In the genomic region with DNA sequence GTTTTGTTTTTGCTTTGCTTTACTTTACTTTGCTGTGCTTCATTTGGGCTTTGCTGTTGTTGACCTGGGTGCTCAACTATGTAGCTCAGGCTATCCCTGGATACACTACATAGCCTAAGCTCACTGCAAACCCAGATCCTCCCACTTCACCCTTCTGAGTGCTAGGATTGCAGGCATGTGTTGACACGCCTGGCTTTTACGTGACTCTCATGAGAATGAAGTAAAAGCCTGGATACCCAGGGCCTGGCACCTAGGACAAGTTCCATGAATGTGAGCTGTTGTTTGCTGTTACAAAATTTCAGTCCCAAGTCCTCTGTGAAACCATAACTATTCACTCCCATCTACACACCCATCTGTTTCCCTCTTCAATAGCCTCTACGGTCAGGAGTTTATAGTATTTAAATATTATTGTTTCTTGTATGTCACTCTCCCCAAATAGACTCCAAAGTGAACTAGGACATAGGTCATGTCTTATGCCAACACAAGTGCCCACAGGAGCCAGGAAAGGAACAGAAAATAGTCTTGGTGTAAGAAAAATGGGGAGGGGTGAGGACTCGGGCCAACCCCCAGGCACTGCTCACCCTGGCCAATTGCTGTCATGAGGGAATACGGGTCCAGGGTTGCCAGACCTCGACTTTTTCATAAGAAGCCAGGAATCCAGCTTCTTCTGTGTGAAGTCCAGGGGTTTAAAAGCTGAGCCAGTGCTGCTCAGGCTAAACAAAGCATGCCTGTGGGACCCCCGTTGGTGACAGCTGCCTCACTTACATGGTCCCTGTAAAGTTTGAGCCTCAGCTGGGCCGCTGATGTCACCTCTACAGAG, we compare ENCODE assay signal across 13 mouse cellular contexts. TPM values are rescaled to one million over a fixed set of nuclear protein-coding genes. Genes with fewer than 3 reads are reported as not detected.
DNase-seq lines count a peak whose midpoint lies in the region; ATAC-seq and TF ChIP-seq lines count a peak whose summit lies in the region.
"Had no signal": no experiment of that assay in that cellular context is flagged by ENCODE, and none has a peak within 500 bp of the region (broad histone marks: within the 10 kb centered on the region; RNA-seq: fewer than 3 reads in every experiment).

No protein-coding gene starts in this region.

- H3K4me1 ChIP-seq in heart, adult 2 months (ENCODE audit: control insufficient read depth, insufficient read depth, low read length): peaks cover 3% of the 10 kb centered on the region; the same call in 1 of the 2 replicates
- H3K4me1 ChIP-seq in heart, embryonic 11.5 days (ENCODE audit: control insufficient read depth, insufficient read depth, low read length): no peaks in the 10 kb centered on the region
- no peaks in the 10 kb centered on the region for H3K4me1 ChIP-seq in midbrain, postnatal 0 days (ENCODE audit: insufficient read depth, low read length)
- H3K4me1 ChIP-seq in midbrain, embryonic 15.5 days: peaks cover 4% of the 10 kb centered on the region
- H3K4me1 ChIP-seq: intestine, embryonic 15.5 days; limb, embryonic 12.5 days had no signal

- no peak for ATAC-seq in heart, embryonic 11.5 days (replicated peaks; ENCODE audit: insufficient number of reproducible peaks, low FRiP score, low TSS enrichment)
- ATAC-seq in midbrain, postnatal 0 days (ENCODE audit: low FRiP score): 0 out of 2 replicates have a peak, but pooled peaks have one; percentile 38
- ATAC-seq in midbrain, embryonic 15.5 days (replicated peaks): no peak
- no peak for ATAC-seq in megakaryocyte-erythroid progenitor cell, adult 5-6 weeks (replicated peaks; ENCODE audit: low FRiP score, low TSS enrichment, poor library complexity, severe bottlenecking)
- ATAC-seq: intestine, embryonic 15.5 days had no signal

- WGBS in heart, adult 2 months: 56% methylated on average over 8 of the region's 8 CpGs
- 77% methylated on average over 8 of the region's 8 CpGs for WGBS in heart, embryonic 11.5 days (ENCODE audit: insufficient replicate concordance)
- 54% methylated on average over 8 of the region's 8 CpGs for WGBS in midbrain, postnatal 0 days
- 65% methylated on average over 8 of the region's 8 CpGs for WGBS in midbrain, embryonic 15.5 days

- intact Hi-C loops in heart, adult 2 months (cut with DNase I): loop anchor here (5.0 kb wide), 1 partner anchor 38 kb away; no protein-coding TSS in a partner anchor

- peak; percentile 26 to 60 for DNase-seq in heart, adult 2 months
- DNase-seq in midbrain, postnatal 0 days (ENCODE audit: low spot score): peak; percentile 72
- peak; percentile 21 to 28 for DNase-seq in gastrocnemius, adult 8-10 months (ENCODE audit: low spot score in 2 of 2)
- peak; percentile 18 for DNase-seq in skeletal muscle tissue, adult 2 months (ENCODE audit: low read depth, low spot score)
- DNase-seq: kidney, postnatal 36 days; right cerebral cortex, adult 18-20 months had no signal

- no peak for TF ChIP-seq CTCF in heart, adult 2 months (IDR thresholded peaks at IDR 0.05)
- TF ChIP-seq CTCF in midbrain, postnatal 0 days (IDR thresholded peaks at IDR 0.05): no peak

- H3K36me3 ChIP-seq in heart, adult 2 months (ENCODE audit: control insufficient read depth, insufficient read depth, low read length): no peaks in the 10 kb centered on the region
- no peaks in the 10 kb centered on the region for H3K36me3 ChIP-seq in heart, embryonic 11.5 days (ENCODE audit: control insufficient read depth, insufficient read depth, low read length)
- no peaks in the 10 kb centered on the region for H3K36me3 ChIP-seq in midbrain, postnatal 0 days (ENCODE audit: insufficient read depth, low read length)
- H3K36me3 ChIP-seq in midbrain, embryonic 15.5 days (replicated peaks): no peaks in the 10 kb centered on the region
- H3K36me3 ChIP-seq: intestine, embryonic 15.5 days; limb, embryonic 12.5 days had no signal

- no peak overlapping the region for H3K9ac ChIP-seq in heart, adult 2 months (ENCODE audit: low read depth, low read length)
- H3K9ac ChIP-seq in heart, embryonic 11.5 days (ENCODE audit: low read depth, low read length): no peak overlapping the region
- no peak overlapping the region for H3K9ac ChIP-seq in midbrain, postnatal 0 days (replicated peaks; ENCODE audit: low read length, poor library complexity, severe bottlenecking)
- no peak overlapping the region for H3K9ac ChIP-seq in midbrain, embryonic 15.5 days
- H3K9ac ChIP-seq: intestine, embryonic 15.5 days; limb, embryonic 12.5 days had no signal

- H3K4me2 ChIP-seq in heart, embryonic 11.5 days: no peak overlapping the region
- no peak overlapping the region for H3K4me2 ChIP-seq in midbrain, postnatal 0 days (ENCODE audit: low read depth, low read length, poor library complexity, severe bottlenecking)
- no peak overlapping the region for H3K4me2 ChIP-seq in midbrain, embryonic 15.5 days
- H3K4me2 ChIP-seq: intestine, embryonic 15.5 days; limb, embryonic 12.5 days had no signal

- H3K27me3 ChIP-seq in heart, adult 2 months (ENCODE audit: control insufficient read depth, insufficient read depth, low read length): no peaks in the 10 kb centered on the region
- H3K27me3 ChIP-seq in heart, embryonic 11.5 days (ENCODE audit: control insufficient read depth, insufficient read depth, low read length): no peaks in the 10 kb centered on the region
- no peaks in the 10 kb centered on the region for H3K27me3 ChIP-seq in midbrain, postnatal 0 days (ENCODE audit: insufficient read depth, low read length)
- H3K27me3 ChIP-seq in midbrain, embryonic 15.5 days (replicated peaks): no peaks in the 10 kb centered on the region
- H3K27me3 ChIP-seq: intestine, embryonic 15.5 days; limb, embryonic 12.5 days had no signal

- peak overlapping the region; percentile 73 for H3K27ac ChIP-seq in heart, adult 2 months
- H3K27ac ChIP-seq in heart, embryonic 11.5 days (ENCODE audit: low read depth, low read length): no peak overlapping the region
- no peak overlapping the region; the same call in 1 of the 2 replicates for H3K27ac ChIP-seq in midbrain, postnatal 0 days (ENCODE audit: low read depth, low read length)
- H3K27ac ChIP-seq in midbrain, embryonic 15.5 days: no peak overlapping the region
- H3K27ac ChIP-seq: intestine, embryonic 15.5 days; limb, embryonic 12.5 days; stomach, postnatal 0 days had no signal

- H3K79me2 ChIP-seq in heart, adult 2 months (replicated peaks; ENCODE audit: control insufficient read depth, insufficient read depth, low read length): no peaks in the 10 kb centered on the region

- H3K4me3 ChIP-seq in heart, adult 2 months: no peak overlapping the region
- no peak overlapping the region for H3K4me3 ChIP-seq in heart, embryonic 11.5 days (ENCODE audit: low read depth, low read length)
- H3K4me3 ChIP-seq in midbrain, postnatal 0 days (ENCODE audit: low read depth, low read length): no peak overlapping the region
- no peak overlapping the region for H3K4me3 ChIP-seq in midbrain, embryonic 15.5 days
- H3K4me3 ChIP-seq: intestine, embryonic 15.5 days; limb, embryonic 12.5 days had no signal

- no peak for TF ChIP-seq POLR2A in heart, adult 2 months (IDR thresholded peaks at IDR 0.05; ENCODE audit: insufficient read depth, low read depth, low read length)

- no peaks in the 10 kb centered on the region for H3K9me3 ChIP-seq in heart, embryonic 11.5 days (replicated peaks; ENCODE audit: control insufficient read depth, low read length)
- no peaks in the 10 kb centered on the region for H3K9me3 ChIP-seq in midbrain, postnatal 0 days (ENCODE audit: low read length)
- no peaks in the 10 kb centered on the region for H3K9me3 ChIP-seq in midbrain, embryonic 15.5 days
- H3K9me3 ChIP-seq: intestine, embryonic 15.5 days; limb, embryonic 12.5 days had no signal

- no peak for TF ChIP-seq EP300 in heart, adult 2 months (IDR thresholded peaks at IDR 0.05; ENCODE audit: insufficient read depth, low read depth, low read length)

RNA-seq across cellular contexts. Expression of gene Rfx4, which starts 54.4 kb away (rescaled TPM):
- total RNA-seq in heart, adult 2 months (2021): under 1 TPM in 1 of 2 experiments, not detected in 1; 0.09 TPM
- 0.06 TPM in 1 of 2 replicates, not detected in the other for polyA plus RNA-seq in heart, adult 2 months (2012; rRNA removed)
- polyA plus RNA-seq in heart, embryonic 11.5 days (2014; fragmentation: Nextera tagmentation; extraction: Ambion mirVana): not detected in 2 replicates
- total RNA-seq in midbrain, postnatal 0 days (2014; rRNA removed): 12.6 and 15.0 TPM in 2 replicates
- polyA plus RNA-seq in midbrain, postnatal 0 days (2015; fragmentation: Nextera tagmentation; extraction: Ambion mirVana): 10.2 and 11.6 TPM in 2 replicates
- polyA plus RNA-seq in midbrain, embryonic 15.5 days (2015; fragmentation: Nextera tagmentation; extraction: Ambion mirVana): 16.1 and 17.2 TPM in 2 replicates
- total RNA-seq in gastrocnemius, adult 8-10 months (2022): not detected
- total RNA-seq in megakaryocyte-erythroid progenitor cell, adult 5-6 weeks (2014; fragmentation: Nextera tagmentation): not detected in 2 replicates
- not detected in 2 replicates for total RNA-seq in megakaryocyte-erythroid progenitor cell, adult 5-6 weeks (2017)
- total RNA-seq: gastrocnemius, postnatal 36 days had no signal
- polyA plus RNA-seq: intestine, embryonic 15.5 days; stomach, postnatal 0 days had no signal

Comparison
In these comparisons a context has a peak if more than half of its experiments do, and no peak if none do; other contexts are left out.
1. DNase-seq: peak in every context shown above with its lines; median percentile 72 in midbrain, postnatal 0 days; 43 in heart, adult 2 months; 24 in gastrocnemius, adult 8-10 months; 18 in skeletal muscle tissue, adult 2 months.
2. RNA of gene Rfx4, which starts 54.4 kb away (total RNA-seq): 12.6 to 15.0 TPM in midbrain, postnatal 0 days; 0.09 TPM in heart, adult 2 months, not detected in gastrocnemius, adult 8-10 months and not detected in megakaryocyte-erythroid progenitor cell, adult 5-6 weeks; every median in the first group is over 10 times any median in the second.